Comparison of ENCODE assay signal across 8 mouse cellular contexts in the genomic region with DNA sequence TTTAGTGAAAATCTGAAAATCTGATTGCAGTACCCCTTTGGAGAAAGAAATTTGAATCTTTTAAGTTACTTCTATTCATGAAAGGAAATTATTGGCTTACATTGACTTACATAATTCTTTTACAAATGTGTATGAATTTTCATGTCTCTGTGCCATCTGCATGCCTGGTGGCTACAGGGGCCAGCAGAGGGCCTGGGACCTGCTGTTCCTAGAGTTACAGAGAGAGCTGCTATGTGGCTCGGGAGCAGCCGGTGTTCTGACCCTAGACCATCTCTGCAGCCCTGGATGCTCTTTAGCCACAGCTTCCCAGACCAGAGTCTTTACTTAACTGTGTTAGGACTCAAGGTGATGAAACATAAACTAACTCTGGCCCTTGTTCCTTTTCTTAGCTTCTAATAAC. TPM values are rescaled to one million over a fixed set of nuclear protein-coding genes. Genes with fewer than 3 reads are reported as not detected.
A peak's percentile ranks its signal among the peaks of the same experiment; 100 is the strongest.
DNase-seq lines count a peak whose midpoint lies in the region; ATAC-seq and TF ChIP-seq lines count a peak whose summit lies in the region.

No protein-coding gene starts in this region.

- TF ChIP-seq POLR2A in heart, adult 2 months (IDR thresholded peaks at IDR 0.05; ENCODE audit: insufficient read depth, low read depth, low read length), result no peak

- intact Hi-C loops in heart, adult 2 months (cut with DNase I), result loop anchor here (5.0 kb wide), 2 partner anchors 87 to 177 kb away; a partner anchor contains a TSS

- H3K79me2 ChIP-seq in heart, adult 2 months (replicated peaks; ENCODE audit: control insufficient read depth, insufficient read depth, low read length), result peaks cover 4% of the 10 kb centered on the region

- H3K27ac ChIP-seq in heart, adult 2 months, result no peak overlapping the region
- H3K27ac ChIP-seq in embryonic facial prominence, embryonic 14.5 days (replicated peaks; ENCODE audit: low read depth, low read length), result no peak overlapping the region
- H3K27ac ChIP-seq in hindbrain, embryonic 16.5 days (ENCODE audit: low read depth, low read length), result no peak overlapping the region
- no peak overlapping the region for H3K27ac ChIP-seq in liver, embryonic 14.5 days
- H3K27ac ChIP-seq in stomach, embryonic 15.5 days, result no peak overlapping the region

- H3K9me3 ChIP-seq in embryonic facial prominence, embryonic 14.5 days (ENCODE audit: control insufficient read depth, low read length), result no peaks in the 10 kb centered on the region
- H3K9me3 ChIP-seq in hindbrain, embryonic 16.5 days (ENCODE audit: control insufficient read depth, low read length), result no peaks in the 10 kb centered on the region
- H3K9me3 ChIP-seq in liver, embryonic 14.5 days (ENCODE audit: control insufficient read depth, low read length), result no peaks in the 10 kb centered on the region
- H3K9me3 ChIP-seq in stomach, embryonic 15.5 days, result no peaks in the 10 kb centered on the region

- H3K27me3 ChIP-seq in heart, adult 2 months (ENCODE audit: control insufficient read depth, insufficient read depth, low read length), result no peaks in the 10 kb centered on the region
- no peaks in the 10 kb centered on the region for H3K27me3 ChIP-seq in embryonic facial prominence, embryonic 14.5 days (replicated peaks; ENCODE audit: control insufficient read depth, insufficient read depth, low read length)
- H3K27me3 ChIP-seq in hindbrain, embryonic 16.5 days (replicated peaks; ENCODE audit: control insufficient read depth, insufficient read depth, low read length), result no peaks in the 10 kb centered on the region
- no peaks in the 10 kb centered on the region for H3K27me3 ChIP-seq in liver, embryonic 14.5 days (ENCODE audit: control insufficient read depth, insufficient read depth, low read length)
- no peaks in the 10 kb centered on the region for H3K27me3 ChIP-seq in stomach, embryonic 15.5 days (replicated peaks)

- no peak for DNase-seq in heart, adult 2 months
- DNase-seq in heart, adult 11 months, result no peak
- DNase-seq in NIH3T3 (ENCODE audit: low read depth), result peak; percentile 25
- peak; percentile 12 for DNase-seq in embryonic facial prominence, embryonic 14.5 days (ENCODE audit: low spot score)
- no peak for DNase-seq in liver, embryonic 14.5 days (ENCODE audit: low read depth in 3 of 3, low spot score in 3 of 3)
- DNase-seq in spleen, postnatal 36 days (ENCODE audit: low spot score in 2 of 2), result no peak

- peak; percentile 49 for TF ChIP-seq CTCF in heart, adult 2 months (IDR thresholded peaks at IDR 0.05)
- TF ChIP-seq CTCF in liver, embryonic 14.5 days (IDR thresholded peaks at IDR 0.05; ENCODE audit: low read depth), result peak; percentile 41

- 8% methylated on average over 2 of the region's 2 CpGs for WGBS in heart, adult 2 months
- WGBS in embryonic facial prominence, embryonic 14.5 days, result 18% methylated on average over 2 of the region's 2 CpGs
- WGBS in hindbrain, embryonic 16.5 days, result 14% methylated on average over 2 of the region's 2 CpGs
- 16% methylated on average over 2 of the region's 2 CpGs for WGBS in liver, embryonic 14.5 days (ENCODE audit: insufficient replicate concordance)
- 31% methylated on average over 2 of the region's 2 CpGs for WGBS in stomach, embryonic 15.5 days

- peak overlapping the region; percentile 22 for H3K4me3 ChIP-seq in heart, adult 2 months
- H3K4me3 ChIP-seq in embryonic facial prominence, embryonic 14.5 days (ENCODE audit: low read depth, low read length), result no peak overlapping the region
- H3K4me3 ChIP-seq in hindbrain, embryonic 16.5 days (ENCODE audit: low read length), result peak overlapping the region; percentile 21
- H3K4me3 ChIP-seq in liver, embryonic 14.5 days (ENCODE audit: insufficient read depth in 1 of 2, low read depth in 2 of 2, low read length in 2 of 2), result peak overlapping the region in 1 of 2 experiments; percentile 93; a peak in 2 of 4 replicates
- no peak overlapping the region for H3K4me3 ChIP-seq in stomach, embryonic 15.5 days (replicated peaks)

- peaks cover 10% of the 10 kb centered on the region for H3K36me3 ChIP-seq in heart, adult 2 months (ENCODE audit: control insufficient read depth, insufficient read depth, low read length)
- no peaks in the 10 kb centered on the region for H3K36me3 ChIP-seq in embryonic facial prominence, embryonic 14.5 days (ENCODE audit: control insufficient read depth, insufficient read depth, low read length)
- H3K36me3 ChIP-seq in hindbrain, embryonic 16.5 days (ENCODE audit: control insufficient read depth, insufficient read depth, low read length), result no peaks in the 10 kb centered on the region
- no peaks in the 10 kb centered on the region for H3K36me3 ChIP-seq in liver, embryonic 14.5 days (replicated peaks; ENCODE audit: control insufficient read depth, insufficient read depth, low read depth)
- H3K36me3 ChIP-seq in stomach, embryonic 15.5 days, result no peaks in the 10 kb centered on the region

- peak overlapping the region; percentile 75 for H3K4me2 ChIP-seq in embryonic facial prominence, embryonic 14.5 days (ENCODE audit: low read depth, low read length)
- peak overlapping the region; percentile 82 for H3K4me2 ChIP-seq in hindbrain, embryonic 16.5 days (ENCODE audit: low read length)
- peak overlapping the region; percentile 65 for H3K4me2 ChIP-seq in liver, embryonic 14.5 days (ENCODE audit: low read depth)
- H3K4me2 ChIP-seq in stomach, embryonic 15.5 days, result peak overlapping the region; percentile 79; the same call in 1 of the 2 replicates

- H3K9ac ChIP-seq in heart, adult 2 months (ENCODE audit: low read depth, low read length), result peak overlapping the region; percentile 19; the same call in 1 of the 2 replicates
- H3K9ac ChIP-seq in embryonic facial prominence, embryonic 14.5 days (ENCODE audit: low read depth, low read length), result peak overlapping the region; percentile 45
- H3K9ac ChIP-seq in hindbrain, embryonic 16.5 days (ENCODE audit: low read depth, low read length), result peak overlapping the region; percentile 33
- H3K9ac ChIP-seq in liver, embryonic 14.5 days (replicated peaks), result peak overlapping the region; percentile 23; the same call in 1 of the 2 replicates
- no peak overlapping the region for H3K9ac ChIP-seq in stomach, embryonic 15.5 days

- TF ChIP-seq EP300 in heart, adult 2 months (IDR thresholded peaks at IDR 0.05; ENCODE audit: insufficient read depth, low read depth, low read length), result no peak
- TF ChIP-seq EP300 in liver, embryonic 14.5 days (IDR thresholded peaks at IDR 0.05; ENCODE audit: low read depth), result no peak

- ATAC-seq in embryonic facial prominence, embryonic 14.5 days (ENCODE audit: low read depth), result no peak
- no peak for ATAC-seq in hindbrain, embryonic 16.5 days
- ATAC-seq in liver, embryonic 14.5 days (ENCODE audit: insufficient read depth), result no peak
- no peak for ATAC-seq in stomach, embryonic 15.5 days (ENCODE audit: insufficient read depth, low FRiP score, low read depth)

- peaks cover 6% of the 10 kb centered on the region; the same call in 1 of the 2 replicates for H3K4me1 ChIP-seq in heart, adult 2 months (ENCODE audit: control insufficient read depth, insufficient read depth, low read length)
- H3K4me1 ChIP-seq in embryonic facial prominence, embryonic 14.5 days (ENCODE audit: control insufficient read depth, insufficient read depth, low read length), result peaks cover 20% of the 10 kb centered on the region
- H3K4me1 ChIP-seq in hindbrain, embryonic 16.5 days (ENCODE audit: control insufficient read depth, insufficient read depth, low read depth, low read length), result peaks cover 16% of the 10 kb centered on the region
- H3K4me1 ChIP-seq in liver, embryonic 14.5 days (replicated peaks; ENCODE audit: control insufficient read depth in 2 of 2, insufficient read depth in 2 of 2, low read length in 1 of 2), result peaks cover 29 to 39% of the 10 kb centered on the region in 2 experiments
- no peaks in the 10 kb centered on the region for H3K4me1 ChIP-seq in stomach, embryonic 15.5 days

RNA-seq across cellular contexts. Expression of a gene that starts 1.8 kb away (rescaled TPM):
- total RNA-seq in heart, adult 2 months (2021), result 10 to 100 TPM; 19.1 to 20.0 TPM
- polyA plus RNA-seq in heart, adult 2 months (2012; rRNA removed), result 21.6 and 37.0 TPM in 2 replicates
- 51.8 and 55.4 TPM in 2 replicates for polyA plus RNA-seq in embryonic facial prominence, embryonic 14.5 days (2014; fragmentation: Nextera tagmentation; extraction: Ambion mirVana)
- polyA plus RNA-seq in hindbrain, embryonic 16.5 days (2015; fragmentation: Nextera tagmentation; extraction: Ambion mirVana), result 41.0 and 79.5 TPM in 2 replicates
- 17.7 and 29.0 TPM in 2 replicates for polyA plus RNA-seq in liver, embryonic 14.5 days (2012; rRNA removed)
- 27.4 and 30.2 TPM in 2 replicates for polyA plus RNA-seq in liver, embryonic 14.5 days (2014; fragmentation: Nextera tagmentation; extraction: Ambion mirVana)
- 44.0 and 48.8 TPM in 2 replicates for polyA plus RNA-seq in stomach, embryonic 15.5 days (2015; fragmentation: Nextera tagmentation; extraction: Ambion mirVana)

Comparison
In these comparisons a context has a peak if more than half of its experiments do, and no peak if none do; other contexts are left out.
1. DNase-seq: peak in NIH3T3 (single experiment) and embryonic facial prominence, embryonic 14.5 days (single experiment); none in heart, adult 2 months (0 of 2), heart, adult 11 months (single experiment), liver, embryonic 14.5 days (0 of 3) and spleen, postnatal 36 days (0 of 2).
2. H3K4me3 ChIP-seq: peak in heart, adult 2 months (single experiment) and hindbrain, embryonic 16.5 days (single experiment); none in embryonic facial prominence, embryonic 14.5 days (single experiment) and stomach, embryonic 15.5 days (single experiment).
3. Peak in every context shown above with its lines, with median percentiles within 50 percentile points of each other: H3K4me2 ChIP-seq.